Mouse (Mus musculus): ENCODE measurements at regions not wholly inside any gene's neighbourhood (a gene's known extent, or its start where the extent isn't known, plus 50 kb on each side); places are given as distances from the start of the nearest gene placed in this dataset.

DNA sequence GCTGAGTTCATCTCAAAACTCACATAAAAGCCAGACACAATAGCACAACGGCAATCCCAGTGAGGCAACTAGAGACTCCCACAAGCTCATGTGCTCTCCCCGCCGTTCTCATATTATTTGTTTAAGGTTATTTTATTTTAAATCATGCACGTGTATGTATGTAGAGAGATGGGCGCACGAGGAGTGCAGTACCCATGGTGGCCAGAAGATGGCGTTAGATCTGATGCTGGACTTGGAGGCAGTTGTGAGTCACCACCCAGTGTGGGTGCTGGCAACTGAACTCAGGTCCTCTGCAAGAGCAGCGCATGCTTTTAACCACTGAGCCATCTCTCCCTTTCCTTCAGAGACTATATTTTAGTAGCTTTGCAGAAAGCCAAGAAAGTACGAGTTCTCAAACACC lies 60.3 kb upstream of the Rpl38 start:
- TF ChIP-seq CTCF (IDR thresholded peaks at IDR 0.05; ENCODE audit: insufficient read depth, low read depth, low read length) (no peak), POLR2A (IDR thresholded peaks at IDR 0.05; ENCODE audit: insufficient read depth, low read depth, low read length) (no peak)
